Mouse (Mus musculus) heart, embryonic 14.5 days (tissue): ENCODE measurements around the gene Yeats4. TPM values are rescaled to one million over a fixed set of nuclear protein-coding genes. Genes with fewer than 3 reads are reported as not detected.

Experiments used
- polyA plus RNA-seq: library from polyadenylated mRNA; unstranded; fragments of >200 nt; fragmentation: Nextera tagmentation; extraction: Ambion mirVana; gene quantifications from 2 replicates; pipeline ENCODE4 v1.2.1, GENCODE M21; 2014

The Yeats4 gene
- polyA plus RNA-seq, 1 experiment from 2014 or later: 48.0 TPM

Other genes with a start within 250 kb of the Yeats4 start
- gene Best3, start 238.2 kb downstream of the Yeats4 start, polyA plus RNA-seq: 0.77 and 0.81 TPM in 2 replicates
- 80.5 and 84.2 TPM in 2 replicates for gene Lrrc10, start 179.2 kb downstream of the Yeats4 start, polyA plus RNA-seq
- gene Cct2, start 160.7 kb downstream of the Yeats4 start, polyA plus RNA-seq: 178 and 183 TPM in 2 replicates
- 25.4 and 26.1 TPM in 2 replicates for gene Frs2, start 76.0 kb downstream of the Yeats4 start, polyA plus RNA-seq
- not detected in 2 replicates for gene 9530003J23Rik, start 14.2 kb upstream of the Yeats4 start, polyA plus RNA-seq
- gene Lyz2, start 57.8 kb upstream of the Yeats4 start, polyA plus RNA-seq: 106 and 110 TPM in 2 replicates
- 5.1 TPM in 2 replicates for gene Lyz1, start 68.4 kb upstream of the Yeats4 start, polyA plus RNA-seq
- 93.0 and 101 TPM in 2 replicates for gene Cpsf6, start 155.5 kb upstream of the Yeats4 start, polyA plus RNA-seq